Mouse (Mus musculus) telencephalon, adult 2 months (tissue): Measurements from ENCODE around the gene Tigd3.

Source experiments
- DNase-seq: peaks from one replicate; pipeline ENCODE4 v3.0.0-alpha.2; 2011; ENCODE audit warnings: low read depth, low spot score

Tigd3 gene

DNA sequence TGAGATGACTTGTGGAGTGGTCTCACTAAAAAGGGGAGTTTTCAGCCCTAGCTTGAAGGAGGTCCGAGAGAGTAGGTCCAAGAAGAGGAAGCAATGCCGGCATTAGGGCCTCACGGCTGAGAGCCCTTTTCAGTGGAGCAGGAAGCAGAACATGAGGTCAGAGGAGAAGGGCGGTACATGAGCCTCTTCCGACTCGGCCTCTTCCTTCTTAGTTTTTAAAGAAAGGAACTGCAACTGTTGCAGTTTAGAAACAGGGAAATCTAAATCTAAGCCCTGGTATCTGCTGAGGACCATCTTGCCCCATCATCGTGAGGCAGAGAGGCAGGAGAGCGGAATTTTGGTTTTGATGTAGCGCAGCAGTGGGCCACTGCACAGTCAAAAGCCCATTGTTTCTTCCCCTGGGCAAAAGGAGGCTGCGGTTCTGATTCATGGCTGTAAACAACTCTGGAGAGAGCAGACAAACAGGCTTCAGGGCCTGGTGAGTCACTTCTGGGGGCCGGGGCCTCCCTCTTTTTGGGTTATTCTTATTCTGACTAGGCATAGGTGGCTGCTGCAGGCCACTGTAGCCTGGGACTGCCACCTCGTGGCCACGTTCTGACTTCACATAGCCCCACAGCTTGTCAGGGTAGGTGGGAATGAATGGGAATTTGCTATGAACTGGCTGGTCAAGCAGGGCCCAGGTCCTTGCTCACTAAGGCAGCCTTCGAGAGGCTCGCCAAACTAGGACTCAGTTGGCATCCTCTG is 16.2 kb downstream of the Tigd3 start, which contains the start of gene Slc25a45:
Slc25a45 (plus strand) TSS at position 191 of the 744 bp plus-strand sequence.
- DNase-seq: peak; percentile 52

DNA sequence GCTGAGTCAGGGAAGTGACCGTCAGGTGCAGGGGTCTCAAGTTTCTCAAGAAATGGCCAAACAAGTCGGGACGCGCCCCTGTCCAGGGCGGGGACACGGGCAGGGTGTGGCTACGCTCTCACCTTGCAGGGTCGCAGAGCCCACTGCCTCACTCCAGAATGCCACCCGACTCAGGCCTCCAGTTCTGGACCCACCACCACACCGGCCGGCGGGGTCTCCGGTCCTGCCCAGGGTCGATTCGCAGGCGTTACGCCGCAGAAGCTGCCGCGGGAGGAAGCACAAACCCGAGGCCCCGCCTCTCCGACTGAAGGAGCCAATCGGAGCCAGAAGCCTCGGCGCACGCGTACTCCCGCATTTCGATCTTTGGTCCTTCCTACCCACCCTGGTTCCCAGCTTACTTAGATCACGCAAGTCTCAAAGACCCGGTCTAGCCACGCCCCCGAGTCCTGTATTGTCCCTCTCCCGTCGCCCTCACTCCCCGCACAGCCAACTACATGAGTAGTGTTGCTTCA is 18.9 kb downstream of the Tigd3 start, which contains the start of gene Frmd8:
Frmd8 (minus strand) TSS at position 306 of the 512 bp plus-strand sequence.
- peak; percentile 91 for DNase-seq

DNA sequence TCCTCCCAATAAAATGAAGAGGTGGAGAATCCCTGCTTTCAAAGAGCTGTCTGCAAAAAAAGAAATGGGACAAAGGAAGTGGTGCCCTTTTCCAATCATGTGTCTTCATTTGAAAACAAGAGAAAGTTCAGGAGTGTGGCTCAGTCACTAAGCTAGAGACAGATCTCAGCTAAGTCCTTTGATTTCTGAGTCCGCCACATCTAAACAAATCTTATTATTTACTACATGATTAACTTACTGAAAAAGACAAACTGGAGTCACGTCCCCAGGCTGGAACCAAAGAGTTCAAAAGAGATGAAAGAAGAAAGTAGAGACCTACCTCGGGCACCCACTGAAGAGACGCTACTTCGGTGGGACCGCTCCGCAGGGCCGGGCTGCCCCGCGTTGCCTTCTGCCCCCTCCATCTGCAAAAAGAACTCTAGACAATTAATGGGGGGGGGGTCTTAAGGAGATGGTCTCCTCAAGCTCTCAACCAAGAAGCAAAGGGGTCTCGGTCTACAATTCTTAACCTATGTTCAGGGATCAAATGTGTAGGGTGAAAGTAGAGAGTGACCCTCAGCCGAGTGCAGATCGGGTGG is 19.5 kb downstream of the Tigd3 start:
- no peak for DNase-seq

DNA sequence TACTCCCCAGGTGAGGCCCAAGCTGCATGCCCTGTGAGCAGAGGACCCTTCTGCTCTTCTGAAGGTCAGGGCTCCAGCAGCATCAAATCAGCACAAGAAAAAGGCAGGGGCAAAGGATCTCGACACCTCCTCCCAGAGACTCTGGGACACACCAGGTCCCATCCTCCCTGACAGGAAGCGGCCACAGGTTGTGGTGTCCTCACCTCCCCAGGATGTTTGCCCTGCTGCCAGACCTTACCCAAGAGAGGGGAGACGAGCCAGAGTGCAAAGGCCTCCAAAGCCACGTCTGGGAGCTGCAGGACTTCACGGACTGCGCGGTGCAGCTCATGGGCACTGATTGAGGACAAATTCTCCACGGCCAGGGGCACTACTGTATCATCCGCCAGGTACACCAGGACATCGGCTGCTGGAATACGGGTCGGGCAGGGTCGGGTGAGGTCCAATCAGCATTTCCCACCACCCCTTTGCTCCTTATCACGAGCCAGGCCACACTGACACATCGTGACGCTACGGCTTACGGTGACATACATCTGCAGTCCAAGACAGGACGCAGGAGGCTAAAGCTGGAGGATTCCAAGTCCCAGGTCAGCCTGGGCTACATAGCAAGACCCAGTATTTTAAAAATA is 20.9 kb downstream of the Tigd3 start:
- no peak for DNase-seq

DNA sequence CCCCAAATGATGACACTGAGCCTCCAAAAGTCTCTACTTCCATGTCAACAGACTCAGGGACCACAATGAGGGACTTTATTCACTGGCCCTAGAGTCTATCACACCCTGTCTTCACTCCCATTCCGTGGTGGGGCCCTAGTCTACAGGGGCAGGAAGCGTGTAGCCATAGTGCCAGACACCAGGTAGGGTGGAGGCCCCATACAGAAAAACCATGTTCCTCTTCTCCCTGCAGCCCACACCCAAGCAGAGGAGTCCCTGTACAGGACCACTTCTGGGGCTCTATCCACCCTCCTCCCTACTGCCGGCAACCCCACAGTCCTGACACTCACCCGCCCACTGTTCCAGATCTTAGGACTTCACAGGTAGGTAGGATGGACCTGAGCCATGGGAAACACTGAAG is 21.4 kb downstream of the Tigd3 start:
- DNase-seq: no peak

DNA sequence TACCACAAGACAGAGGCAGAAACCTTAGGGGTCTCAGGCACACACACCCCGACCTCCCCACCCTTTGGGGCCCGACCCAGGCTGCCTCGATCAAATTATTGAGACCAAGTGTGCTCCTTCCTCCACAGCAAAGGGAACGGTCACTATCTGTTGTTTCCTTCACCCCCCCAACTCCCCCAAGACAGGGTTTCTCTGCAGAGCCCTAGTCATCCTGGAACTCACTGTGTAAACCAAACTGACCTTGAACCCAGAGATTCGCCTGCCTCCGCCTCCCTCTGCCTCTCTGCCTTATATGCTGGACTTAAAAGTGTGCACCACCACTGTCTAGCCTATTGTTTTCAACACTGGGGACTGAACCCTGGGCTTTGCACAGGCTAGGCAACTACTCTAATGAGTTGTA is 22.3 kb downstream of the Tigd3 start:
- no peak for DNase-seq

DNA sequence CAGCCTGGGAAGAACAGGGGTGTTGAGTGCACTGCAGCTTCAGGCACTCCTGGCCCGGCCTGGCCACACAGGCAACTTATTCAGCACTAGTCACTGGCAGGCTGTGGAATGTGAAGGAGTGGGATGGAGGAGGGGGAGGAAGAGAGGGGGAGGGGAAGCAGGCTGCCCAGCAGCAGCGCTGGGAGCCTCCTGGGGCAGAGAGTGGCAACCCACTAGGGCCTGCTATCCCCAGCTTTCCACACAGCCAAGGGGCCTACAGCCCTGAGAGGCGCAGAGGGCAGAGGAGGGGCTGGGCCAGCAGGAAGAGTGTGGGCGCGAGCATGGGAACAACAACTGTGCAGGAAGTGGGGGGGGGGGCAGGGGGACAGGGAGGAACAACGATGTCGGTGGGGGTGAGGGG is 22.7 kb downstream of the Tigd3 start:
- DNase-seq: no peak

DNA sequence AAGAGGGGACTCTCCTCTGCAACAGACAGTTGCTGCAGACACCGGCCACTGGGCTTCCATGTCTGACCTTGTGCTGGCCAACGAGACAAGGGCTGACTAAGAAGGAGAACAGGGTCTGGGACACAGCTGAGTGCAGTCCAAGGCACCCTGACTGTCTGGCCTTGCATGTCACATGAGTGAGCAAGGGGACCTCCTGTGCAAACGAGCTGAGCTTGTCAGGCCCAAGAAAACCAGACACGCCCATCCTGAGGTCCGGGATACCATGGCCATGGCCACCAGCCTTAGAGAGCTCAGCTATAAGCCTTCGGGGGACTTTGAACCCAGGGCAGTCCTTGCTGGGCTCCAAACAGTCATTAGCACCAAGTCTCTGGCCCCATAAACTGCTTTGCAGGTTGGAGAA is 25.9 kb downstream of the Tigd3 start:
- DNase-seq: no peak

DNA sequence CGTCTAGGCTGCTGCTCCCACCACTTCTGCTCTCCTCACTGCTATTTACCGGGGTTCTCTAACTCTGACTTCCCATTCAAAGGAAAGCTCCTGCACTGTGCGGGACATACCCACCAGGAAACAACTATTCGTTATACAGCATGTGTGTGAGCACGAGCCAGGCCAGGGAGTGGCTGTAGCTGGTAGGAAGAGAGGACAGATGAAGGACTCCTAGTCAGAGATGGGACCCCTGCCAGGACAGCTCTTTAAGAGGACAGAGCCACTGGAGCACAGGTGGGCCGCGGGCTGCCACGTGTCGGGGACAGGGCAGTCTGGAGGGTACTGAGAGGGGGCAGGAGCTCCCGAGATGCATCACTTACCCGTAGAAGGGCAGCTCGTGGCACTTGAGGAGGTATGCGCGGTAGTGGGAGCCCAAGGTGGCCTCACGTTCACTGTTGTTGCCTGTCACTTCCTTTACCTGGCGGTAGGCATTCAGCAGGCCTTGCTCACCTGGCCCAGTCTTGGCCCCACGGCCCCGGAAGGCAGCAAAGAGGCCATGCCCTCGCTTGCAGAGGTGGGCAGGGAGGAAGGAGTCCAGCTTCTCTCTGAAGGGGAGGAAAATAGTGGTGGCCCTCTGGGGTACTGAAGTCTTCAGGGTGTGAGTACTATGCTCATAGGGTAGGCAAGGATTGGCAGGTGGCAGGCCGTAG is 29.1 kb downstream of the Tigd3 start:
- no peak for DNase-seq

DNA sequence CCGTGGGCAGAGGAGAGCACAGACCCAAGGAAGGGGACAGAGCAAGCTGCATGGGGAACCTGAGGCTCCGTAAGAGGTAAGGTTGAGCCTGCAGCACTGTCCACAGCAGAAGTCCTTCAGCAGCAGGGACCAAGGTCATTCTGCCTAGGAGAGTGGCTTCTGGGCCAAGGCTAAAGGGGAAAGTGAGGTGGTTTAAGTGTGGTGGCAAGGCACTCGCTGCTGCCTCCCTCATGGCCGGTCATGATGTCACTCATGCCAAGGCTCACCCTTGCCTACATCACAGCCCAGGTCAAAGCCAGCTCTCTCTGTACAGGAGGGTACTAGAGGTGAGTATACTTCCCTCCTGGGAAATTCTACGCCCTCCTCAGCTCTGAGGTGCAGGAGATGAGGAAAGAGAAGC is 30.2 kb downstream of the Tigd3 start:
- no peak for DNase-seq

DNA sequence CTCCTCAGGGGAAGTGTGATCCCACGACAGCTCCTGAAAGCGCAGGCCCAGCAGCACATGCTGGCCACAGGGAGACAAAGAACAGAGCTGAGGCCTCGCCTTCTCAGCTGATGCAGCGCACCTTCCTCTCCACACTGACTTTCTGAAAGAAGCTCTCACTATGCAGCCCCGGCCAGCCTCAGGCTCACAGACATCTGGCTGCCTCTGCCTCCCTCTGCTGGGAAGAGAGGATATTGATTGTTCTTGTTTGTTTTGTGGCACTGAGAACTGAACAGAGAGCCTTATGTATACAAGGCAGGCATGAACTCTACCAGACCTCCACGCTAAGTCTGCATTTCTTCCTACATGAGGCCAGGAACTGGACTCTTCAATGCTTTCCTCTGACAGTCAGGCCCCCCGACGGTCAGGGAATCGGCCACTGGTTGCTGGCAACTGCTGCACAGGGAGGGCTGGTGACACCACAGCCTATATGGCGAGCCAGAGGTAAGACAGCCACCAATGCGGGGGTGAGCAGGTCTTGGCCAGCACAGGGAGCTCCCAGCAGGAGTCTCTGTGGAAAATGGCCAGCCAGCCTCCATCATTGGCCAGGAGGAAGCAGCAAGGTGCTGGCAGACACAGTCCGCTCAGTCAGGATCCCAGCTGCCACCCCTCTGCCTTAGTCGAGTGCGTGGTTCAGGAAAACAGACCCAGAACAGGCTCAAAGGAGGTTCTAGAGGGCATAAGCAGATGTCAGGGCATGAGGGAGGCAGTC is 31.4 kb downstream of the Tigd3 start:
- DNase-seq: no peak

DNA sequence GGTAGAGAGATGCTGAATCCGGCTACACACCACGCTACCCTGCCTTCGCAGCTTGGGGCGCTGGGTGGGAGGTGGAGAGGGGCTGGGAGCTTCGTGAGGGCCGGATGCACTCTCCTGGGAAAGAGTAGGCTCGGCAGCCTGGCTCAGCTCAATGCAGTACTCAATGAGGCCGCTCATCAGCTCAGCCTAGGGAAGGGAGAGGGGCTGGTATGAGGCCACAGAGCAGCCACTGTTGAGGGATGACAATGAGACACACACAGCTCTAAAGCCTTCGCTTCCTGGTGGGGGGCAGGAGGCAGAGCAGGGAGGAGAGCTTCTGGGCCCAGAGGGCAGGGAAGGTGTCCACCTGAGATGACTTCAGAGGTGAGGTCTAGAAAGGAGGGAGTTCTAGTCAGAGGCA is 37.3 kb downstream of the Tigd3 start:
- DNase-seq: no peak

DNA sequence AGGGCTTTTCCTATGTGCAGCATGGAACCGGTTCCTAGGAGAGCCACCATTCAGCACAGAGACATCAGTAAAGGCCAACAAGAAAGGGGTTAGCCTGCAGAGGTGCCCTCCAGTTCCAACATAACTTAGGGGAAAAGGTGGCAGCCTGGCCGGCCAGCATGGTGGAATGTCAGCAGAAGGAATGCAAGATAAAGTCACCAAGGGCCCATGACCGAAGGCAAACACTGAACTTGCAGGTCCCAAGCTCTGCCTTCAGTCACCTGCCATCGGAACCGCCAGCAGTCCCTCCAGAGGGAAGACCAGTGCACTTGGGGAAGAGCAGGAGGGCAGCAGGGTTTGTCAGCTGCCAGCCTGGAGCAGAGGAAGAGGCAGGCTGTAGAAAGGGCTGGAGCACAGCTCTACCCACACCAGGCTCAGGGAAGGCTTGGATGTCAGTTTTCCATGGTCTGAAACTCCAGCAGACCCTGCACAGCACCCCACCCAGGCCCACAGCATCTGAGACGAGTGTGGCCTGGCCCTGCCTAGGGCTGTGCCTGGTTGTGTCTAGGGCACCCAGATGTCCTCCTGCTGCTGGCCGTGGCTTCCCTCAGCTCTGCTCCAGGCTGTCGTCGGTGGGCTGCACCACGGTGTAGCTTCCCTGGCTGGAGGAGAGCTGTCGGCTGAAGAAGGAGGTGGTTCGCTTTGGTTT is 41.8 kb downstream of the Tigd3 start:
- DNase-seq: no peak

DNA sequence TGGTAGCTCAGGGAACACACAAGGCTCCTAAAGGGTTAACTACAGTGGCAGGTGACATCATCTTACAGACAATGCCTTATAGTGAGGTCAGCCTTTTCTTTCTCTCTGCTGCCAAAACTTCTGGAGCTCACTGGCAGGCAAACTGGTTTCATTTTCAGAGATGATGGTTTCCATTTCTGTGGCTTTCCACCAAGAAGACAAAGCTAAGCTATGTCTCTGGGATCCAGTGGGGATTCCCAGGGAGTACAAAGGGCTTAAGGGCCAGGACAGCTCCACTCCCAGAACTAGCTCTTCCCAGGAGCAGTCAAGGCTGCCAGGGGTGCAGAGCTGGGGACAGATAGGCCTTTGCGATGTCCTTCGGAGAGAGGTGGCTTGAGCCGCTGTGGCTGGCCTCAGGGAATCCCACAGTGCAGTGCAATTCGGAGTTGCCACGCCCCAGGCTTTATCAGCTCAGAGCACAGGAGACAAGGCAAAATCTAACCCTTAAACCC is 42.4 kb downstream of the Tigd3 start:
- no peak for DNase-seq

DNA sequence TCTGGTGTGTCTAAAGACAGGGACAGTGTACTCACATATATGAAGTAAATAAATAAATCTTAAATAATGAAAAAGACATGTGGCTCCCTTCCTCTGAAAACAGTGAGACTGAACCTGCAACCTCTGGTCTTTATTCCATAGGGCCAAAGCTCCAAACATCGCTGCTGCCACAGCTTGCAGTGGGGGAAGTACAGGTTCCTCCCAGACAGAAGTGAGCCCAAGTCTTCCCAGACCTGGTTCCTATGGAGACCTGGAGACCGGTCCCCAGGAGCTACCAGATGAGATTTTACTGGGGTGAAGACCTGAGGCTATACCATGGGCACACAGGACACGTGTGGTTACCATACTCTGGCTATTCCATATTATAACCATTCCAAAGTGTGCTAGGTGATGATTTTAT is 43.1 kb downstream of the Tigd3 start:
- no peak for DNase-seq

DNA sequence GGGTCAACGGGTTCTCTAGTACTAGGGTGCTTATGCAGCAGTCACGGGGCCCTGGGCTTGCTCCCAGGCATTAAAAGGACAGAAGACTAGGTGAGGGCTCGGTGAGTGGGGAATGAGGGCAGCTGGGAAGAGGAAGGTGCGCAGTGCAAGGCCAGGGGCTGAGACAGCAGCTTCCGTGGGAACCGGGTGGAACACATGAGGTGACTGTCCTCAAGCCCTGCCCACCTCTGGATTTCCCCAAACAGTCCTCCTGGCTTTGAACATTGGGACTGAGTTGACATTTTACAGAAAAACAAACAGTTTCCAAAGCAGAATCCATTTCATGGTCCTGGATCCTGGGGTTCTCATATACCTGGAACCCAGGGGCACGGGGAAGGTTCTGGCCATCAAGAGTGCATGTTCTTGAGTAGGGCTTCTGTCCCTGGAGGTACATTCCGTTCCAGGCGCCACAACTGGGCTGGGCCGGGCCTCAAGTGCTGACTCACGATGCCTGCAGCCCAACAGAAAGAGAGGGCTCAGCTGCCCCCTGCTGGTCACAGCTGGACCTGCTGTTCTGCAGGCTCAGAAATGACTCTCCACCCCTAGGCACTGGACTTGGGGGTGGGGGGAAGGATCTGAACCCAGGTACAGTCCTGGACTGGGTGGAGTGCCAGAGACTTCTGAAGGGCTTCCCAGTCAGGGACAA is 44.0 kb downstream of the Tigd3 start:
- DNase-seq: no peak

DNA sequence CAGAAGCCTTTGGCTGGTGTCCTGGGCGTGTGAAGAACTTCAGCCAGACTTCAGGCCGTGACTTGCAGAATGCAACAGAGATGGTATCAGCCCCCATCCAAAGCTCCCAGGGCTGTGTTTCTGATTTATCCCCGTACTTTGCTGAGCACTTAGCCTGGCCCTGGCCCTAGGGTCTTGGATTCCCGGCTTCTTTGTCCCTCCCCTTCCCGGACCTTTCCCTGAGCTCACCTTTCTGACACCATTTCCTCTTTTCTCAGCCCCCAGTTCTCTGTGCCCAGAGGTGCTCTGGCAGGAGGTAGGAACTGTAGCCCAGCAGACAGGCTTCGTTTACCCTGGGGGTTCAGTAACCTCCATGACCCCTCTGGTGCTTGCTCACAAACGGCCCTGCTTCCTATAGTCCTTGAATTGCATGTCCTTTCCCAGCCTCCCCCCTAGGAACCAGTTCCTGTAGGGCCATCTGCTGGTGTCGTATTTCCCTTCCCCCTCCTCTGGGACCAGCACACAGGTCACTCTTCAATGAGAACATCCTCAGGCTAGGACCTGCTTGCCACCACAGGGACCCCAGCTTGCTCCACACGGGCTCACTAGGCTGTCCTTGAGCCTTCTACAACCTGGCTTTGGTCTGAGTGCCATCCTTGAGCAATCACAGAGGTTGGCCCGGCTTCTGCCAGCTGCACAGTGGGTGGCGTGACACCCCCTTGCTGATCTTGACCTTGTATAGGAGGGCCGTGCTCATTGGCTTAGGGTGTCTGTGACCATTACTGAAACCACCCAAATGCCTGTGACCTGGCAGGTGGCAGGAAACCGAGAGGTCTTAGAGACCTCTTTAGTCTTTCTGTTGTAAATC is 44.9 kb downstream of the Tigd3 start:
- no peak for DNase-seq

DNA sequence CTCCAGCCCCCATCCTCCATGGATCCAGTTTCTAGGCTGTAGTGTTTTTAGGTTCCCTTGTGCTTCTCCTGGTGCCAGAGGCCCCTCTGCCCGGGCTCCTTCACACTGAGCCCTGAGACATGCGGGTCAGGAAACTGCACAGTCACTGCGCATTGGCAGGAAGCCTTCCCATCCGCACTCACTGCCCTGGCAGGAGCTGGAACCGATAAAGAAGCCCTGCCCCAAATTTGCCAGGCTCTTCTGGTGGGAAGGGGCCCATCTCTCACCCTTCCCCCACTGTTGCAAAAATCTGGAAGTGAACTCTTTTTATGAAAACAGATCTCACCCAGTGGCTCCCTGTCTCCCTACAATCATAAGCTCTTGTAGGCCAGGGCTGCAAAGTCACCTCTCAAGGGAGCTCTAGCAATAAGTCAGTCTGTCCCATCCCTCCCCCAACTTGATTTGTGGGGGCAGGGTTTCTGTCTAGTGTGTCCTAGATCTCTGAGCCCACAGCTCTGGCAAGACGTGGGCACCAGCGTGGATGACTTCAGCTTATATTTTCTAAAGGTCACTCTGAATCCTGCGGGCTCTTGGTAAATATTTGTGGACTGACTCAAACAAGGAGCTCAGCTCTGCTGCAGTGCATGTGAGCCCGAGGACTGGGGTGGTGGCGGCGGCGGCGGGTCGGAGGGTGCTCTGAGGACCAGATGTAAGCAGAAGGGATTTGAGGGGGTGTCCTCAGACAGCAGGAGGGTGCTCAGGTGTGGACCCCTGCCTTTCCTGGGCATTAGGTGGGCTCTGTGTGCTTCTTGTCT is 45.7 kb downstream of the Tigd3 start:
- no peak for DNase-seq
